Mouse (Mus musculus) left cerebral cortex, postnatal 10 days (tissue): ENCODE data around the gene Oscp1. TPM values are rescaled to one million over a fixed set of nuclear protein-coding genes. Genes with fewer than 3 reads are reported as not detected.
"Not testable (repeated sequence)": the region's sequence is repeated elsewhere in the genome, so short reads cannot be mapped to it uniquely, and the experiment has no call there.

Source experiments
- DNase-seq, 2 experiments: peaks; one replicate each; pipeline ENCODE4 v3.0.0; 2021 to 2022; ENCODE audit warnings: low spot score in 2 of 2, mixed read lengths in 1 of 2; ENCODE audit errors: extremely low spot score in 1 of 2
- intact Hi-C: fragments of 180-260 bp; cut with DNase I; formaldehyde crosslinking; loops from one replicate; pipeline ENCODE4 v1.15.1; 2025
- total RNA-seq, 2 experiments: library from RNA; stranded (reverse); gene quantifications; 2 replicates each; pipeline ENCODE4 v1.2.3; 2021

Oscp1 gene
- total RNA-seq, 2 experiments from 2014 or later, result 54.4 to 57.0 TPM

GRCm38 (mm10) chr4:126077833-126078232 lies 19.5 kb downstream of the Oscp1 start:
- DNase-seq, result no peak
- intact Hi-C loops, result no loop called here

- DNase-seq, result no peak
These were observed 20.9 kb downstream of the Oscp1 start for GRCm38 (mm10) chr4:126079266-126079665.

GRCm38 (mm10) chr4:126081601-126082000 lies 23.2 kb downstream of the Oscp1 start:
- intact Hi-C loops, result loop anchor here (10.0 kb wide), 1 partner anchor 183 kb away; the partner anchor contains the start of gene Trappc3
- no peak for DNase-seq

More at GRCm38 (mm10) chr4:126079266-126079665, 20.9 kb downstream of the Oscp1 start:
- intact Hi-C loops, result no loop called here

GRCm38 (mm10) chr4:126083021-126083420 lies 24.7 kb downstream of the Oscp1 start:
- intact Hi-C loops, result loop anchor here (10.0 kb wide), 1 partner anchor 182 kb away; the partner anchor contains the start of gene Trappc3
- DNase-seq, result no peak

GRCm38 (mm10) chr4:126084382-126084781 lies 26.0 kb downstream of the Oscp1 start:
- intact Hi-C loops, result loop anchor here (10.0 kb wide), 1 partner anchor 180 kb away; the partner anchor contains the start of gene Trappc3
- DNase-seq, result no peak

GRCm38 (mm10) chr4:126085996-126086576 lies 27.7 kb downstream of the Oscp1 start:
- DNase-seq, result peak; percentile 73 to 87
- intact Hi-C loops, result loop anchor here (10.0 kb wide), 1 partner anchor 179 kb away; the partner anchor contains the start of gene Trappc3

- DNase-seq, result no peak
- intact Hi-C loops, result no loop called here
These were observed 31.9 kb downstream of the Oscp1 start for GRCm38 (mm10) chr4:126090101-126090847.

- intact Hi-C loops, result no loop called here
- DNase-seq, result no peak
These were observed 32.4 kb downstream of the Oscp1 start for GRCm38 (mm10) chr4:126090848-126091124.

- intact Hi-C loops, result no loop called here
These were observed 33.5 kb downstream of the Oscp1 start for GRCm38 (mm10) chr4:126091873-126092272.

GRCm38 (mm10) chr4:126095622-126096430 lies 37.5 kb downstream of the Oscp1 start:
- intact Hi-C loops, result not testable (repeated sequence)

More at GRCm38 (mm10) chr4:126091873-126092272, 33.5 kb downstream of the Oscp1 start:
- no peak for DNase-seq

GRCm38 (mm10) chr4:126096464-126097111 lies 38.2 kb downstream of the Oscp1 start, which contains the start of gene Lsm10:
TSS of gene Lsm10 (plus strand) at chr4:126096623.
- intact Hi-C loops, result no loop called here
- peak; percentile 96 to 97 for DNase-seq

More at GRCm38 (mm10) chr4:126095622-126096430, 37.5 kb downstream of the Oscp1 start:
- DNase-seq, result not testable (repeated sequence)

GRCm38 (mm10) chr4:126097711-126098253 lies 39.4 kb downstream of the Oscp1 start:
- intact Hi-C loops, result no loop called here
- no peak for DNase-seq

GRCm38 (mm10) chr4:126099365-126099764 lies 41.0 kb downstream of the Oscp1 start:
- DNase-seq, result no peak
- intact Hi-C loops, result no loop called here

GRCm38 (mm10) chr4:126100764-126101163 lies 42.4 kb downstream of the Oscp1 start:
- intact Hi-C loops, result no loop called here
- no peak for DNase-seq

GRCm38 (mm10) chr4:126102061-126102841 lies 43.9 kb downstream of the Oscp1 start:
- intact Hi-C loops, result no loop called here
- DNase-seq, result no peak

- intact Hi-C loops, result no loop called here
- peak; percentile 74 to 92 for DNase-seq
These were observed 44.8 kb downstream of the Oscp1 start for GRCm38 (mm10) chr4:126103057-126103581.

GRCm38 (mm10) chr4:126103590-126104068 lies 45.3 kb downstream of the Oscp1 start, which contains the start of gene Stk40:
TSS of gene Stk40 (plus strand) at chr4:126103957.
- peak; percentile 95 to 97 for DNase-seq
- intact Hi-C loops, result no loop called here
